Mouse (Mus musculus) CH12.LX (cell line): ENCODE data around the gene Fktn.

Experiments used
- CTCF ChIP-seq, 2 experiments: IDR thresholded peaks in 1 of 2; conservative IDR thresholded peaks in 1 of 2; 2 replicates each; pipeline ENCODE4 v1.5.1; 2011 to 2012; ENCODE audit warnings: low read depth in 2 of 2, low read length in 2 of 2, improper control_type of control experiment in 1 of 2, inconsistent platforms in 1 of 2, mild to moderate bottlenecking in 1 of 2, moderate library complexity in 1 of 2
- EP300 ChIP-seq: IDR thresholded peaks from 2 replicates; pipeline ENCODE4 v1.6.1; 2011; ENCODE audit warnings: low read length, improper control_type of control experiment
- ETS1 ChIP-seq: conservative IDR thresholded peaks from 2 replicates; pipeline ENCODE4 v1.6.1; 2012; ENCODE audit warnings: low read depth, mild to moderate bottlenecking, inconsistent platforms, low read length, improper control_type of control experiment, moderate library complexity
- GABPA ChIP-seq: IDR thresholded peaks from 2 replicates; pipeline ENCODE4 v1.6.1; 2012; ENCODE audit warnings: low read depth, low read length, improper control_type of control experiment, inconsistent platforms; ENCODE audit not compliant: insufficient replicate concordance
- MEF2A ChIP-seq: IDR thresholded peaks from 2 replicates; pipeline ENCODE4 v1.6.1; 2014; ENCODE audit warnings: low read depth, mild to moderate bottlenecking, inconsistent platforms, low read length, improper control_type of control experiment, borderline replicate concordance
- NELFE ChIP-seq: IDR thresholded peaks from 2 replicates; pipeline ENCODE4 v1.6.1; 2011; ENCODE audit warnings: low read depth, low read length, improper control_type of control experiment
- NRF1 ChIP-seq: IDR thresholded peaks from 2 replicates; pipeline ENCODE4 v1.6.1; 2014; ENCODE audit warnings: low read depth, mild to moderate bottlenecking, inconsistent platforms, low read length, improper control_type of control experiment, moderate library complexity
- POLR2A ChIP-seq: IDR thresholded peaks from 2 replicates; pipeline ENCODE4 v1.6.1; 2011; ENCODE audit warnings: low read depth, mild to moderate bottlenecking, improper control_type of control experiment, low read length
- TBP ChIP-seq: conservative IDR thresholded peaks from 2 replicates; pipeline ENCODE4 v1.6.1; 2011; ENCODE audit warnings: low read depth, low read length, improper control_type of control experiment
- TCF12 ChIP-seq: IDR thresholded peaks from 2 replicates; pipeline ENCODE4 v1.6.1; 2014; ENCODE audit warnings: low read depth, mild to moderate bottlenecking, inconsistent platforms, low read length, improper control_type of control experiment
- ZC3H11A ChIP-seq: IDR thresholded peaks from 2 replicates; pipeline ENCODE4 v1.6.1; 2012; ENCODE audit warnings: low read depth, mild to moderate bottlenecking, inconsistent platforms, low read length, improper control_type of control experiment

DNA sequence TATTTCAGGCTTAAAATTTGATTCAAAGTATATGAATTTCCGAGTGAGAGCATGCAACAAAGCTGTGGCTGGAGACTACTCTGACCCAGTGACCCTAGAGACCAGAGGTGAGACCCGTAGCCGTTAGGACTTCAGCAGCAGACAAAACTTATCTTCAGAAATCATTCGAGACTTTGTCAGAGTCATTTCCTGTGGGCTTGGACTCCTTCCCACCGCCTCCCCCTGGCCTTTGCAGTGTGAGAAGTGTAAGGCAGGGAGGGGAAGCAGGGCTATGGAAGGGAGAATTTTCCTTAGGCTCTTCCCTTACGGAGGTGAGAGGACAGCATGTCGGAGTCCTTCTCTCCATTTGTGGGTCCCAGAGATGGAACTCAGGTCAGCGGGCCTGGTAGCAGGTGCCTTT is 31.7 kb upstream of the Fktn start:
- TF ChIP-seq TCF12 (no peak), POLR2A (no peak), TBP (no peak), ETS1 (no peak), CTCF (conservative IDR thresholded peaks at IDR 0.05 in 1 of 2, IDR thresholded peaks at IDR 0.05 in 1 of 2; ENCODE audit: low read depth in 2 of 2, low read length in 2 of 2) (no peak), ZC3H11A (no peak), EP300 (no peak), GABPA (no peak), MEF2A (no peak), NELFE (no peak), NRF1 (no peak)
